Mouse (Mus musculus) right cerebral cortex, adult 18-20 months (tissue): ENCODE data around the gene Irf2bp2.
A peak's percentile ranks its signal among the peaks of the same experiment; 100 is the strongest.

Experiments
- DNase-seq: peaks from one replicate; pipeline ENCODE4 v3.0.0; 2022; ENCODE audit warnings: mixed read lengths

The Irf2bp2 gene

DNA sequence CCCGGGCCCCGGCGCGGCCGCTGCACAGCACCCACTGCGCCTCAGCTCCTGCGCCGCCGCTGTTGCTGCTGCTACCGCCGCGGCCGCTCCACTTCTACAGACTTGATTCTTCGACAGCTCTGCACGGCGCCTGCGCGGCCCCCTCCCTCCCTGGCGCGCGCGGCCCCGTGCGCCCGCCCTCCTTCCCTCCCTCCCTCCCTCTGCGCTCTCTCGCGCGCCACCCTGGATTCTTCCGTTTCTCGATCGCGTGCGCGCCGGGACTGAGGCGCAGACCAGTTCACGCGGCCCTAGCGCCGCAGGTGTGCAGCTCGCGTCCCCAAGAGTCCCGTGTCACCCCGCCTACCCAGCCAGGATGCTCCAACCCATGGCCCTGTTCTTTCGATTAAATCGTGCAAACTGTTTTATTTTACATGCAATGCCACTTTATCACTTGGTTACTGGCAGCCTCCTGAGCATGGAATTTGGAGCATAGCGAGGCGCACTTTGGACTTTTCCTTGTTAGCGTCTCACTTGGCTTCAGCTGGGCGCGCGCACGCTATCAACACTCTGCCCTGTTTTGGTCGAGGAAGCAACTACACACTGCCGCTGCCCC lies at the start of gene Irf2bp2:
Gene Irf2bp2 (minus strand): TSS at position 98 of the 592 bp plus-strand sequence.
- peak; percentile 92 for DNase-seq

DNA sequence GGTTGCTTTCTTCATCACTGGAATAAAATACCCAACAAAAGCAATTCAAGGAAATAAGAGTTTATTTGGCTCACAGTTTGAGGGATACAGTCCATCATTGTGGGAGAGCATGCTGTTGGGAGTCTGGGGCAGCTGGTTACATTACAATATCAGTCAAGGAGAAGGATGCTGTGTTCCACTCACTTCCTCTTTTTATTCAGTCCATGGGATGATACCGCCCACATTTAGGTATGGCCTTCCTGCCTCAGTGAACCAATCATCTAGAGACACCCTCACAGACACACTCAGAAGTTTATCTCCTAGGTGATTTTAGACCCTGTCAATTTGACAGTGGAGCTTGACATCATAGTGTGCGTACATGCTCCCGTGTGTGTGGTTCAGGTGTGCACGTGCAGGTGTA lies 48.9 kb upstream of the Irf2bp2 start:
- no peak for DNase-seq

DNA sequence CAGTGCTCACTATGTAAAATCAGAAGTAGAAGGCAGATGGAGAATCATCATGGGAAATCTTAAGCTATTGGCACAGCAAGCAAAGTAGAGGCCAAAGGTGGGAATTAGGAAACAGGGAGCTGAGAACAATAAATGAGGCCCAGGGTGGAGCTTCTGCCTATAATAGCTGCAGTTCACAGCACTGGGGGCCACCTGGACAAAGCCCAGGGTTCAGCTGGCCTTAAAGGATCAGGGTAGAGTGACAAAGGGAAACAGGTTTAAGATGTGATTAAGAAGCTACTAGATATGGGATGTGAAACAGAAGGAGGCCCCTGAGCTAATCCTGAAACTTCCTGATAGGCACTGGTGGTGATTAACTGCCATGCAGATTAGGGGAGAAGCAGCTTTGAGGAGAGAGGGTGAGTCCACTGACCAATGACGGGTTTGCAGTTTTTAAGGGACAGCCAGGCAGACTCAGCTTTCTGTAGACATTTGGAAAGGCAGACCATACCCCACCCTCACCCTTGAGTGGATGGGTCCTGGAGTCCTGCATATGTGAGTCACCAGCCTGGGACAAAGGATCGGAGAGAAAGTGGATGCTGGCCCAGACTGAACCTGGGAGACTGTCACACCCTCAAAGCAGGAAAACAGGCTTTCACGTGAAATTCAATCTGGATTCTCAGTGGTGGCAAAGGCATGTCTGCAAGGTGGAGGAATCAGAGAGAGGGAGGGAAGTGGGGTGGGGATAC lies 47.9 kb upstream of the Irf2bp2 start:
- no peak for DNase-seq

DNA sequence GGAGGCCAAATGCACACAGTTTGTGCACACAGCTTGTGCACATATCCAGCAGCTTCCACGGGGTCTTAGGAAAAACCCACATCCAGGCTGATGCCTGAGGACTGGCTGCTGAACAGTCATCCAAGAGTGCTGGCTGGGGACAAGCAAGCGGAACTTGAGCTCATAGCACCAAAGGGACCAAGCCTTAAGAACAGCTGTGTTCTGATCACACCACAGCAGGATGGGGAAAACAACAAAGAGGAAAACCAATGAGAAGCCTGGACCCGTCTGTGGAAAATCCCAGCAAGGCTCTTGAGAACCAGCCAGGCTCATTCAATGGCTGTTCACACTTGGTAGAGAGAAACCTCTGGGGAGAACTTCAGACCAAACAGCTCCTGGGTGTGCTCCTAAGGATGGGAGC lies 45.4 kb upstream of the Irf2bp2 start:
- no peak for DNase-seq

DNA sequence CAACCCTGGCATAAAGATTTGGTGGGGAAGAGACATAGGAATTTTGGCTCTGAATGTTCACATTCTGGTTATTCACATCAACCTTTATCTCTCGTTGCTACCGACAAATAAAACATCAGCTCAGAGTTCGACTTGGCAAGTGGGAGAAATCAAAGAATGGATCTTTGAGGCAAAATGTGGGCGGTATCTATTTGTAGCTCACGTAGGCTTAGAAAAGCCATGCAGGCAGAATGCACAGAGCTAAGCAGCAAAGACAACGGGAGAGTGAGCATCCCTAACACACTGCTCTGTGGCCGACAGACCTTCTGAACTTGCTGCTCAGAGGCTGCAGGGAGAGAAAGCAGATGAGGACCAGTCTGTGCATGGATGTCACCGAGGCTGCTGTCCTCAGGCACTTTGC lies 44.2 kb upstream of the Irf2bp2 start:
- peak; percentile 73 for DNase-seq

DNA sequence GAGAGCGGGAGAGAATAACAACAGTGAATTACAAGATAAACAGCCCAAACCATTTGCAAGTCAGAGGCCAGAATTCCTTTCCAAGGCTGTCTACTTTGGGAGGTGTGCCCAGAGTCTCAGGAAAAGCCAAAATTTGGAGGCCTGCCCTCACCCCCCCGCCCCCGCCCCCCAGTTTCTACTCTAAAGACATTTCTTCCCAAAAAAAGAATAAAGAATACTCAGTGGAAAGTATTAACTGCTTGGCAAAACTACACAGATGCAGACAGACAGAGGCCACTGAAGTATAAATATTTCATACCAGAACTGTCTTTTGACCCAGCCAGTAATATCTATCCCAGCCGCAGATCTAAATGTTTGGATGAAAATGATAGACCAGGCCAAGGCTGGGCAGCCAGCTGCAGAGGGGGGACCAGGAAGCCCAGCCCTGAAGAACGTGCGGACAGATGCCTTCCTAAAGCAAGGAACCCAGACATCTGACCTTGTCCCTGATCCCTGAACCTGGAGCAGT lies 40.8 kb upstream of the Irf2bp2 start:
- DNase-seq, result no peak

DNA sequence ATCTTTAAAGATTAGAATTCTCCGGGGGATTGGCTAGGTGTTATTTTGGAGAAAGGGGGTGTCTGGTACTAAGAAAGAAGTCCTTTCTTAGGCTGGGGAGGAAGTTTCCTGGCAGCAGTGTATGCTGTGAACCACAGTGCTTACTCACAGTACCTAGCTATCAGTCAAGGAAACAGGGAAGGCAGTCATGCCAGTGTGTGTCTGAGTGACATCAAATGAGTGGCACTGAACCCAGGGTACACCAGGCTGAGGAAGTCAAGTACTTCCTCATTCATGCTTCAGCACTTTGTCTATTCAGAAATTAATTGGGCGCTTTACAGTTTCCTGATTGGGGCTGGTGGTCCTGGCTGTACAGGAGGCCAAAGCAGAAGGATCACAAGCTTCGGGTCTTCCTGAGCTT lies 34.8 kb upstream of the Irf2bp2 start:
- no peak for DNase-seq

DNA sequence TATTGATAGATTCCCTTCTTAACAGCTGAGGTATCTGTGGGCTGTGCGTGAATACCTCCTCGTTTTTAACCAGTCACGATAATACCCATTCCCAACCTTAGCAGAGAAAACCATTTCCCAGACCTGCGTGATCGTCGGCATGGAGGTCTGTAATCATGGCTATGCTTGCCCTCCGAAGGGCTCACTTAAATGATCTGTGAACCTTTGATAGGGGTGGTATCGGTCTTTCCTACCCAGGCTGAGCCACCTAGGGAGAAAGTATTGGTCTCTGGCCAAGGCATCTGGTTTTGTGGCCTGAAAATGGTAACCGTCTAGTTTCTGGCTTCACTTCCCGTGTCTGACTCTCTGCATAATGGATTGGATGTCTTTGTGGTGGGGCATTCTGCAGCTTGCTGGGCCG lies 32.6 kb upstream of the Irf2bp2 start:
- no peak for DNase-seq

DNA sequence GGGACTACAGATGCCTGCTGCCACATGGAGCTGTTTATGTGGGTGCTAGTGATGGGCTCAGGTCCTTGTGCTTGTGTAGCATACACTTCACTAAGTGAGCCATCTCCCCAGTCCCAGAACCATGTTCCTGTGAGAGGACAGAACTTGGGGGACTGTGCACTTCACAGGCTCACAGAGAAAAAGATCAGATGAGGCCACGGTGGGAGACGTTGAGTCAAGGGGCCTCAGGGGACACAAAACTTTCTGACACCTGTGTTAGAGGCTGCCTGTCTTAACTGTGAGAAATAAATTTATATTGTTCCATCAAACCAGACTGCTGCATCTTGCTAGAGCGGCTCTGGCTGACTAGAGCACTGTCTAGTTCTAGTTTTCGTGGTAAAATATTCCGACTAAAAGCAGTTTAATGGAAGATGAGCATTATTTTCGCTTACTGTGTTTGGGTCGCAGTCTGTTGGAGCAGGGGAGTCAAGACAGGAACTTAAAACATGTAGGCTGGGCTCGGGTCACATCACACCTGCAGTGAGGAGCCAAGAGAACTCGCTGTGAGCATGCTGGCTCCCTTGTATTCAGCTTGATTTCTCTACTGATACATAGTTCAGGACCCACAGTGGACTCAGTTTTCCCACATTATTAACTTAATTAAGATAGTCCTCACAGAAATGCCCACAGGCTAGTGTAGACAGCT lies 28.5 kb upstream of the Irf2bp2 start:
- DNase-seq, result no peak

DNA sequence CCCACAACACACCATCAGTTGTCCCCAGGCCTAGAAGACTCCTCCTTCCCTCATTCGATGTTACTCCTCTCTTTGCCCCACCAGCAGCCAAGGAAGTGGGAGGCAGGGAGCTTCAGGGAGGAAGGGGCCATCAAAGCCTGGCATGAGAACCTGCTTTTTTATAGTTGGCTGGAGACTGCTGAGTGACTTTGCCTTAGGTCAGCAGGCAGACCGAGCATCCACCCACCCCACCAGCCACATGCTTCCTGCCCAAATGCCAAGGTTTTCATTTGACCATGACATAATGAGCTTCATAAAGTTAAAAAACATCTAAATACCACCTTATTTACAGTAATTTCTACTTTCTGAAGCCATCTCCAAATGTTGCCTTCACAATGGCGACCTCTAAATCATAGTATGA lies 26.9 kb upstream of the Irf2bp2 start:
- no peak for DNase-seq

DNA sequence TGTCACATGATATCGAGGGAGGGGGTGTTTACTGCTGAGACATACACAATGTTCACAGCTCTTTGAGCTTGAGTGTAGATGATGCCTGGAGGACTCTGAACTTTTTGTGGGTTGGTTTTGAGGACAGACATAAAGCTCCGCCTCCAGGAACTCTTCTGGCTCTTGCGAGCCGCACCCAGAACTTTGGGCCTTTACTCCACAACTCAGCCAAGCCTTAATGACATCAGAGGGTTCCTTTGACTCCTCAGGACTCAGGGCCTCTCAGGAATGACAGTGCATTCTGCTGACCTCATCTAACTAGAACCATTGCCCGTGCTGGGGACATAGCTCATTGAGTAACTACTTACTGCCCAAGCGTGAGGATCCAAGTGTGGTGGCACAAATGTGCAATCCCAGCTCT lies 25.7 kb upstream of the Irf2bp2 start:
- no peak for DNase-seq

DNA sequence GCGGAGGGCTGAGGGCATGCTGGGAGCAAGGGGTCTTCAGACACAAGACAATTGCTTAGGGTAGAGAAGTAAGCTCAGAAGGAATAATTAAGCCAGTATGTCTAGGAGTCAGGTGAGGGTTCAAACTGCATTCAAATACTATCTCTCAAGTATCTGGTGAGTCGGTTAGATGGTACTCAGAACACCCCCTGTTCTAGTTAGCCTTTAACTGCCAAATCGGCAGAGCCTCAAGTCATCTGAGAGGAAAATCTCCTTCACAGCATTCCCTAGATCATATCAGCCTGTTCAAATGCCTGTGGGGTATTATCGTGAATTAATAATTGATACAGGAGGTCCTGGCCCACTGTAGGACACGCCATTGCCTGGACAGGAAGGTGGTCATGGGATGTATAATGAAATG lies 23.9 kb upstream of the Irf2bp2 start:
- no peak for DNase-seq

DNA sequence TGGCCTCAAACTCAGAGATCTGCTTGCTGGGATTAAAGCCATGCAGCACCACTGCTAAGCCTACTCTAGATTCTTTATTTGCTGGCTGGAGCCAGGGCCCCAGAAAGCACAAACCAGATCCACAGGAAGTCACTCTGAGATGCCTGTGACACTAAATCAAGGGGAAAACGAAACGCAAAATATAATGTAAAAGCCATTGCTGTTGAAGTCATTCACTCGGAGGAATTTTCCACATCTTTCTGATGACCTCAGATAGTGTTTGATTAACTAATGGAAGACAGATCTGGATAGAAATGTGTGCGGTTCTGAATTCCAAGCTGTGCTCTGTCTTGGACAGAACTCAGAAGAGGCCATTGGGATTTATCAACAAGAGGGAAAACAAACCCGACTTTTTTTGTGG lies 22.9 kb upstream of the Irf2bp2 start:
- DNase-seq, result no peak

DNA sequence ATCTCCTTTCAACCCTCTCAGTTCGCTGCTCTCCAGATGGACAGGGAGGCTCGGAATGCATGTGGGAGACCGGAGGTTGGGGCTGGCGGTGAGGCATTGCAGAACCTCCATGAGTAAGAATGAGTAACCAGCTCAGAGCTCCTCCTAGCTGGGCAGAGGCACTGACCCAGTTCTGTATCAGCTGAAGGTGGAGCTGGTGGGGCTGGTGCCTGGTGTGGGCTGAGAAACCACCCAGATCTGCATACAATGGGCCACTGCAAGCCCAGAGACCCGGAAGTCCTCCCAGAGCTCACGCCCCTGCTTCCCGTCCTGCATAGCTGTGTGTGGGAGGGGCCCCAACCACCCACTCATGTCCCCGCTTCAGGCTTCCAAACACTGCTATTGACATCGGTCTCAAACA lies 22.0 kb upstream of the Irf2bp2 start:
- peak; percentile 76 for DNase-seq

DNA sequence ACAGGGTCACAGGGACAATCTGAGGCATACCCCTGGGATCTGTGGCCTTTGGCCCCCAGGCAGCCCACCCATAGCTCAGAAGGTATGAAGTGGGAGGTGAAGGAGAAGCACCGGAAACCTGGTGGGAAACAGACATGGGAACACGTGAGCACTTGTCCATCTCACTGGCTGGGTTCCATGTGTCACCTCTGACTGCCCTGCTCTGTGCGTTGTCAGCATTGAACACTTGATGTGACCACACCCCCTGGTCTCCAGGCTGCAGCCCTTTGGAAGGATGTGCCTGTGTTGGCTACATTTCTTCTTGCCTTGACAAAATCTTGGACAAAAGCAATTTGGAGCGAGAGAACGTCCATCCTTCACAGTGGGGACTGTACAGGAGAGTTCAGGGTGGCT lies 20.9 kb upstream of the Irf2bp2 start:
- no peak for DNase-seq

DNA sequence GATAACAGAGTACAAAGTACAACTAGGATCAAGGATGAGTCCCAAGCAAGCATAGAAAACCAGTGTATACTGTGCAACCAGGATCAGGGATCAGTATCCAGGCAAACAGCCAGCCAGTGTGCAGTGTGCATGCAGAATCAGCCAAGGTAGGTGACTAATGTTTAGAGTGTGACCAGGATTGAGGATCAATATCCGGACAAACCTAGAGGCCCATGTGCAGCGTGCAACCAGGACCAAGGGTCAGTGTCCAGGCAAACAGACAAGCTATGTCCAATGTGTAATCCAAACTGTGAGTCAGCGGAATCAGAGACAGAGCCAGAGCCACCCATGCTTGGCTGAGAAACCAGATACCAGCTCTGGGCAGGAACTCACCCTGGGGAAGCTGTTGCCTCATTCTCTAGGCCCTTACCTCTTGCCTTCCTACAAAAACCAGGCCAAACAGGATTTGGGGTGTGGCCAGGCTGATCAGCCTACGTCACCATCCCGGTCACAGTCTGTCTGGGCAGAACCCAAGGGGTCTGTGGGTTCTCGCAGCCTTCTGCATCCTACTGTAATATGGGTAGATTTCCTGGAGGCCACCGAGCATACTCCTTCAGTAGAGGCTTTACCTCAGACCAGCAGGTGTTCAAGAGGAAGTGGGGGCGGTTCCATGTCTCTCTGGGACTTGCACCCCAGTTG lies 20.4 kb upstream of the Irf2bp2 start:
- DNase-seq, result no peak

DNA sequence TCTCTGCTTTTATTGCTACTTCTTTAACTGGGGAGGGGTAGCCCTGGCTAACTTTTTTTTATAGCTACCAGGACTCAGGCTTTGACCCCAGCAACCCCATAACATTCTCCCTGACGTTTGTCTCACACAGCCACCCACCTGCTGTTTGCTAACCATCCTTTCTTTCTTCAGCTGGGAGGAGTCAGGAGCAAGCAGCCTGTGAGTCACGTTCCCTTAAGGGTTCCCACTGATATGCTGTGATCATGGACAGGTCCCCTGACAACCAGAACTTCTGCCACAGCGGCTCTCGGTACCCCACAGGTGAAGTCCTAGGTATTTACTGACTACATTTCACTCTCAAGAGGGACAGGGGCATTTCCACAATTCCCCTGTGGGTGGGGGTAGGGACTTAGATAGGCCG lies 19.4 kb upstream of the Irf2bp2 start:
- no peak for DNase-seq

DNA sequence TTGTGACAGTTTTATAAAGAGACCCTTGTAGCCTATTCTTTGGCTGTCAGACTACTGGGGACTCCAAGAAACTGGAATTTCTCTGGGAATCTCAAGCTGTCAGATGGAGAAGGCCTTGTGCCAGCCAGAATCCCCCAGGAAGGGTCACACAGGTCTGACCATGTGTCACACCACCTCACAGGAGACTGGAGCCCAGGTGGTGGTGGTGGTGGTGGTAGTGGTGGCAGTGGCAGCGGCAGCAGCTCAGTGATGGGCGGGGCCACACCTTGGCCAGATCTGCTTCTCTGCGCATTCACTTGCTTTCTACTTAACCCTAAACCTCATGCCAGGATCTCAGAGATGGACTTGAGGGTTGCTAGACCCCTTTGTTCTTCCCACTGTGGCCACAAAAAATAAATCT lies 19.0 kb upstream of the Irf2bp2 start:
- DNase-seq, result no peak

DNA sequence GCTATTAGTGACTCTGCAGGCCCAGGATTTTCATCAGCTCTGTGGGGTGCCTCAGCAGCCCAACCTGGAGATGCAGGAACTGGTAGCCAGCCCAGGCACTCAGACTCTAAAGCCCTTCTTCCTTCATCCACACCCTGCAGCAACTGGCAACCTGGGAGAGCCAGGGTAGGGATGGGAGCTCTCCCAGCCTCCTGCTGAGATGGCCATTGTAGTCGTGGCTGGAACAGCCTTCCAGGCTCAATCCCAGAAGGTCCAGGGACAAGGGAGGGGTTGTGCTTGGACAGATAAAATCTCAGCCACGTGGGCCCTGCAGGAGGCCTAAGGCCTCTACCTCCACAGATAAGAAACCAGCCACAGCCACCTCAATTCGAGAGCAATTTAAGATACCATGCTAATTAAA lies 16.9 kb upstream of the Irf2bp2 start:
- no peak for DNase-seq

DNA sequence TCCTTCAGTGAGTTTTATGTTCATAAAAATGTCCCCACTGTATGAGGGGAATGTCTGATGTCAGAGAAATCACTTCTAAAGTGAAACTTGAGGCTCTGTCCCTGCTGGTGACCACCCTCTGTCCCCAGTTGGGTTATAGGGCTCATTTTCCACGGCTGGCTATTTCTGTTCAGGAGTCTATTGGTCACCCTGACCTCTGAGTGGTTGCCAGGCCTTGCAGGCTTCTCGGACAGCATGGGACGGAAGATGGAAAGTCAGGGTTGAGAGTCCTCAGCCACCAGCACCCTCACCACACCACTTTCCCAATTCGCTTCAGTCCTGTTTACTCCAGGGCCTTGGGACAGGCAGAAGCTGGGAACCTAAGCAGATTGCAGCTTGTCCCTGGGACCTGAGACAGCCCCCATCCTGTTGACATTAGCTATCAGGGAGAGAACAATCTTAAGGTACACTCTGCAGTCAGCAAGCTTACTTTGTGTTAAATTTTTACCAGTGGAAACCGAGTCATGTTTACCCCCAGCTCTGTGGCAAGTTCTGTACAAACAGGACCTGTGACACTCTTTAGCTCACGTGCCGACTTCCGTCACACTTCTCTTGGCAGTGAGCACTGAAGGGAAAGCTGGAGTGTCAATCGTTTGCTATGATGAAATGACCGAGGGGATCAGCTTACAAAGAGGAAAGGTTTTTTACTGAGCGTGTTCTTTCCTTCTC lies 15.9 kb upstream of the Irf2bp2 start:
- no peak for DNase-seq

DNA sequence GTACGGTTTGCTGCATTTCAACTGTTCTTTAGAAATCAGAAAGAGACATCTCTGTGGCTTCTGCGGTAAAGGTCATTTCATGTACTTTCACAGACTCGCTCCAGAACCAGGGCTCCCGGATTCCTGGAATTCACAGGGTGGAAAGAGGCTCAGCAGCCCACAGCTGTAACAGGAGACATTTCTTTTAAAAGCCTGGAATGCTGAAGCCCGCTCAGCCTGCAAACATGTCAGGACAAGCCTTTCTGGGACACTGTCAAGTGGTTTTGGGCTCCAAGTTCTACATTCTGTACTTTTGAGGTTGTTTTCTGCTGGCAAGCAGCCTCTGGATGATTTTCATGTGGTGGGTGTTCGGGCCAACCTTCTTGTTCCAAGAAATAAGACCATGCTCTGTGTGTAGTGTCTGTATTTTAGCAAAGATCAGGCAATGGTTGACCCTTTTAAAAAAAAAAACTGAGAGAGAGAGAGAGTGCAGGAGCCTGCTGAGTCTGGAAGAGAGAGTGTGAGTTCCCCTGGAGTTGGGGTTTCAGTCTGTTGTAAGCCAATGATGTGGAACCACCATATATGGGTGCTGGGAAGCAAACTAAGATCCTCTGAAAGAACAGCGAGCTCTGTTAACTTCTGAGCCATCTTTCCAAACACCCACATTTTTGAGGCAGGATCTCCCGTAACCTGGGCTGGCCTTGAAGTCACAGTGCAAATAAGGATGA lies 9.6 kb upstream of the Irf2bp2 start:
- DNase-seq, result no peak

DNA sequence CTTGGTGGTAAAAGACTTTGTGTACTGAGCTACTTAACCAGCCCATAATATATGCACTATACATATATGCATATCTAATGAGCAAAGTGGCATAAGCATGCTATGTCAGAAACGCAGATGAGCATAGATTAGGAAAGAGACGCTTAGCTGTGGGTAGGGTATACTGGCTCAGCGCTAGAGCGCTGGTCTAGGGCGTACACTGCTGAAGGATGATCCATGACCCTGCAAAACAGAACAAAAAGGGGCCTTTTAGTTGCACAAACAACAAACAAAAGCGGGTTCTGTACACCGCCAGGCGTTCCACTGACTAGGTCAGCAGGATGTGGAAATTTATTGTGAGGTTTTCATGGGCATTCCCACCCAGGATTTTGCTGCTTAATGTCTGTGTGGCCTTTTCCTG lies 8.9 kb upstream of the Irf2bp2 start:
- no peak for DNase-seq
